15 mouse cellular contexts compared by ENCODE assay signal in genomic region chr10:39512631-39513314, GRCm38 (mm10).
DNase-seq lines count a peak whose midpoint lies in the region; ATAC-seq lines count a peak whose summit lies in the region.
"Had no signal": no experiment of that assay in that cellular context is flagged by ENCODE, and none has a peak within 500 bp of the region (broad histone marks: within the 10 kb centered on the region; RNA-seq: fewer than 3 reads in every experiment).

No protein-coding gene starts in this region.

- ATAC-seq in hindbrain, embryonic 13.5 days (ENCODE audit: low FRiP score), result no peak
- ATAC-seq in hindbrain, embryonic 16.5 days, result no peak

- no peak overlapping the region for H3K4me2 ChIP-seq in hindbrain, embryonic 13.5 days
- H3K4me2 ChIP-seq in hindbrain, embryonic 16.5 days (ENCODE audit: low read length), result no peak overlapping the region
- H3K4me2 ChIP-seq: neural tube, embryonic 13.5 days had no signal

- DNase-seq in cerebellum, postnatal 10 days, result peak; percentile 37 to 46
- DNase-seq in cerebellum, postnatal 36 days, result no peak
- peak; percentile 35 for DNase-seq in lung, postnatal 10 days
- DNase-seq in lung, postnatal 36 days, result no peak
- peak; percentile 51 for DNase-seq in telencephalon, adult 2 months (ENCODE audit: low read depth, low spot score)
- DNase-seq in spleen, adult 18-20 months, result no peak
- DNase-seq: adrenal gland, postnatal 10 days; cerebellum, adult 9-10 months; gastrocnemius, postnatal 36 days; thymus, postnatal 25 days had no signal

- WGBS in hindbrain, embryonic 13.5 days, result 78% methylated on average over 14 of the region's 14 CpGs
- WGBS in hindbrain, embryonic 16.5 days, result 67% methylated on average over 14 of the region's 14 CpGs

- no peak overlapping the region for H3K9ac ChIP-seq in hindbrain, embryonic 13.5 days
- no peak overlapping the region for H3K9ac ChIP-seq in hindbrain, embryonic 16.5 days (ENCODE audit: low read depth, low read length)
- H3K9ac ChIP-seq: liver, embryonic 14.5 days; neural tube, embryonic 13.5 days had no signal

- H3K27ac ChIP-seq in hindbrain, embryonic 13.5 days, result peak overlapping the region; percentile 18; the same call in 1 of the 2 replicates
- H3K27ac ChIP-seq in hindbrain, embryonic 16.5 days (ENCODE audit: low read depth, low read length), result no peak overlapping the region
- H3K27ac ChIP-seq: liver, embryonic 14.5 days; neural tube, embryonic 13.5 days had no signal

- no peaks in the 10 kb centered on the region for H3K27me3 ChIP-seq in hindbrain, embryonic 13.5 days
- H3K27me3 ChIP-seq in hindbrain, embryonic 16.5 days (replicated peaks; ENCODE audit: control insufficient read depth, insufficient read depth, low read length), result no peaks in the 10 kb centered on the region
- H3K27me3 ChIP-seq: megakaryocyte, embryonic 14.5 days; neural tube, embryonic 13.5 days had no signal

- H3K36me3 ChIP-seq in hindbrain, embryonic 13.5 days, result peaks cover 48% of the 10 kb centered on the region
- peaks cover 8% of the 10 kb centered on the region for H3K36me3 ChIP-seq in hindbrain, embryonic 16.5 days (ENCODE audit: control insufficient read depth, insufficient read depth, low read length)

- no peak overlapping the region for H3K4me3 ChIP-seq in hindbrain, embryonic 13.5 days
- no peak overlapping the region for H3K4me3 ChIP-seq in hindbrain, embryonic 16.5 days (ENCODE audit: low read length)
- H3K4me3 ChIP-seq: megakaryocyte, embryonic 14.5 days; neural tube, embryonic 13.5 days had no signal

- no peaks in the 10 kb centered on the region for H3K9me3 ChIP-seq in hindbrain, embryonic 13.5 days
- H3K9me3 ChIP-seq in hindbrain, embryonic 16.5 days (ENCODE audit: control insufficient read depth, low read length), result no peaks in the 10 kb centered on the region
- H3K9me3 ChIP-seq: megakaryocyte, embryonic 14.5 days; neural tube, embryonic 13.5 days had no signal

- H3K4me1 ChIP-seq in hindbrain, embryonic 13.5 days (replicated peaks), result peaks cover 61% of the 10 kb centered on the region
- peaks cover 17% of the 10 kb centered on the region for H3K4me1 ChIP-seq in hindbrain, embryonic 16.5 days (ENCODE audit: control insufficient read depth, insufficient read depth, low read depth, low read length)

Comparison
In these comparisons a context has a peak if more than half of its experiments do, and no peak if none do; other contexts are left out.
1. DNase-seq: peak in cerebellum, postnatal 10 days (2 of 2), lung, postnatal 10 days (single experiment) and telencephalon, adult 2 months (single experiment); none in cerebellum, postnatal 36 days (0 of 2), lung, postnatal 36 days (single experiment) and spleen, adult 18-20 months (0 of 2).